Mouse (Mus musculus): ENCODE measurements around the gene Olfr1166.
"Not testable (repeated sequence)": the region's sequence is repeated elsewhere in the genome, so short reads cannot be mapped to it uniquely, and the experiment has no call there.

The Olfr1166 gene

GRCm38 (mm10) chr2:88128172-88128571 lies at the start of gene Olfr1166:
Gene Olfr1166 (minus strand): TSS chr2:88128272.
- no peak for DNase-seq (ENCODE audit: low spot score in 2 of 2)

DNA sequence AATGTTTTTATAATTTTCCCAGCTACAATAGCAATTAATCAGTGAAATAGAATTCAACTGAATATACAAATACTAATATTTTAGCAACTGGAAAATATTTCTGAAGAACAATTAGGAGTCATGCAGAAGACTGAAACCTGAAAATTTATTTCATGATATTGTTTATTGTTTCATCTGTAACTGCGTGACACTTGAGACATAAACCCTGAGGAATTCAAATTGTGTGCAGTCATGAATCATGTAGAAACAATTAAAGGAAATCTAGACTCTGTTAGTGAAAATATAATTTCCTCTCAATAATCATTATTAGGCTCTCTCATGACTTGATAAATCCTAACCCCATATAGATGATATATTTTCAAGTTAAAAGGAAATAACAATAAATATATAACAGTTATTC lies 27.0 kb upstream of the Olfr1166 start, which contains the start of gene Olfr1167:
Gene Olfr1167 (minus strand): TSS at position 101 of the 400 bp plus-strand sequence.
- not testable (repeated sequence) for DNase-seq (ENCODE audit: low spot score in 2 of 2)

DNA sequence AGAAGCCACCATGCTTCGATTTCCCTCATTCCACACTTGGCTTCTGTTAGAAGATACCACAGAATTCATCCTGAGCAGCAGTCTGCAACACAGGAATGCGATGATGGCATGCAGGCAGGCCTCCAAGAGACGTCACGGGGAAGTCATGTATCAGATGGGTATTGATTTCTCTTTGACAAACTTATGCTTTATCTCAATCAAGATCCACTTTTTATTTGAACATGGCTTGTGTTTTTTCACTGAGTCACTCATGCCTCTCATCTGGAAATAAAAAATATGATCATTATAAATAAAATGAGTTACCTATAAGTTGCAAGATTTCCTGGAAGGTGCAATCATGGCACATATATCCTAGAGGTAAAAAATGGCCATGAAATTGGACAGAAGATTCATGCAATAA lies 34.2 kb downstream of the Olfr1166 start, which contains the start of gene Olfr1164:
Gene Olfr1164 (minus strand): TSS at position 101 of the 400 bp plus-strand sequence.
- DNase-seq (ENCODE audit: low spot score in 2 of 2): no peak
